Mouse (Mus musculus): Measurements from ENCODE around the gene Atg16l2.

GRCm38 (mm10) chr7:101323141-101323594, 21.1 kb upstream of the Atg16l2 start:
- TF ChIP-seq CTCF (IDR thresholded peaks at IDR 0.05; ENCODE audit: low read depth, low read length) (no peak), POLR2A (IDR thresholded peaks at IDR 0.05; ENCODE audit: borderline replicate concordance, low read depth, low read length) (no peak)

Data from bone marrow macrophage, adult 2 months (primary cell).